Mouse (Mus musculus) stomach, postnatal 0 days (tissue): ENCODE data around the gene 1700021F05Rik.

ENCODE experiments used
- CTCF ChIP-seq: IDR thresholded peaks from 2 replicates; pipeline ENCODE4 v1.5.1; 2016; ENCODE audit warnings: antibody characterized with exemption, low read depth, mild to moderate bottlenecking, moderate library complexity
- EP300 ChIP-seq: optimal IDR thresholded peaks from 2 replicates; pipeline ENCODE3; 2016; ENCODE audit warnings: antibody characterized with exemption

GRCm38 (mm10) chr10:43579381-43580261, 38.8 kb upstream of the 1700021F05Rik start:
- TF ChIP-seq CTCF (peak; percentile 52), EP300 (no peak)
